8 mouse cellular contexts compared by ENCODE assay signal in genomic region chr6:30739177-30739747, GRCm38 (mm10). TPM values are rescaled to one million over a fixed set of nuclear protein-coding genes. Genes with fewer than 3 reads are reported as not detected.
DNase-seq lines count a peak whose midpoint lies in the region; ATAC-seq and TF ChIP-seq lines count a peak whose summit lies in the region.

No protein-coding gene starts in this region.

- peak; percentile 46 for DNase-seq in right cerebral cortex, adult 18-20 months
- no peak for DNase-seq in right cerebral cortex, postnatal 4 days
- DNase-seq in cerebellum, postnatal 25 days, result peak; percentile 46 to 65
- DNase-seq in heart, postnatal 36 days, result peak; percentile 20 to 25
- no peak for DNase-seq in layer of hippocampus, postnatal 25 days (ENCODE audit: extremely low spot score in 1 of 2, low spot score in 1 of 2)

- H3K9me3 ChIP-seq in limb, embryonic 12.5 days, result peaks cover 61% of the 10 kb centered on the region

- H3K27ac ChIP-seq in limb, embryonic 12.5 days, result peak overlapping the region; percentile 95
- H3K27ac ChIP-seq in olfactory bulb, adult 2 months (ENCODE audit: insufficient read depth, low read depth, low read length), result no peak overlapping the region

- ATAC-seq in limb, embryonic 12.5 days (ENCODE audit: insufficient number of reproducible peaks, insufficient read depth, low FRiP score, low TSS enrichment, low read depth), result no peak
- ATAC-seq in megakaryocyte-erythroid progenitor cell, adult 5-6 weeks (replicated peaks; ENCODE audit: low FRiP score, low TSS enrichment, poor library complexity, severe bottlenecking), result no peak

- WGBS in limb, embryonic 12.5 days, result 54% methylated on average over 10 of the region's 10 CpGs
- WGBS in olfactory bulb, adult 2 months, result 59% methylated on average over 10 of the region's 10 CpGs

- H3K27me3 ChIP-seq in limb, embryonic 12.5 days, result no peaks in the 10 kb centered on the region

- peak overlapping the region; percentile 60 for H3K4me3 ChIP-seq in limb, embryonic 12.5 days (replicated peaks)
- peak overlapping the region; percentile 35 for H3K4me3 ChIP-seq in olfactory bulb, adult 2 months (ENCODE audit: insufficient read depth, low read depth, low read length)

- H3K9ac ChIP-seq in limb, embryonic 12.5 days (replicated peaks), result peak overlapping the region; percentile 85

- peaks cover 54% of the 10 kb centered on the region for H3K36me3 ChIP-seq in limb, embryonic 12.5 days

- H3K4me1 ChIP-seq in limb, embryonic 12.5 days (replicated peaks), result peaks cover 11% of the 10 kb centered on the region; the same call in 1 of the 2 replicates
- no peaks in the 10 kb centered on the region; the same call in 1 of the 2 replicates for H3K4me1 ChIP-seq in olfactory bulb, adult 2 months (ENCODE audit: control insufficient read depth, insufficient read depth, low read length)

- TF ChIP-seq POLR2A in olfactory bulb, adult 2 months (IDR thresholded peaks at IDR 0.05; ENCODE audit: insufficient read depth, low read depth, low read length), result no peak

- H3K4me2 ChIP-seq in limb, embryonic 12.5 days, result peak overlapping the region; percentile 66

- intact Hi-C loops in heart, postnatal 36 days (cut with DNase I), result no loop called here

- TF ChIP-seq CTCF in olfactory bulb, adult 2 months (IDR thresholded peaks at IDR 0.05; ENCODE audit: insufficient read depth, low read depth, low read length), result no peak

RNA-seq across cellular contexts. Expression of gene Mest, which starts 15.9 kb away (rescaled TPM):
- total RNA-seq in heart, postnatal 36 days (2021), result 10 to 100 TPM; 12.0 to 15.5 TPM
- 1,412 and 1,630 TPM in 2 replicates for polyA plus RNA-seq in limb, embryonic 12.5 days (2016; fragmentation: Nextera tagmentation; extraction: Ambion mirVana)
- not detected in 2 replicates for polyA plus RNA-seq in olfactory bulb, adult 2 months (2012; ENCODE audit: insufficient read depth, insufficient read length, low replicate concordance, missing spikeins)
- total RNA-seq in layer of hippocampus, postnatal 25 days (2021), result 10 to 100 TPM; 49.8 to 50.2 TPM
- total RNA-seq in megakaryocyte-erythroid progenitor cell, adult 5-6 weeks (2014; fragmentation: Nextera tagmentation), result not detected in 2 replicates
- 0.94 TPM in 1 of 2 replicates, not detected in the other for total RNA-seq in megakaryocyte-erythroid progenitor cell, adult 5-6 weeks (2017)

RNA-seq across cellular contexts. Expression of gene Cep41, which starts 45.7 kb away (rescaled TPM):
- 1 to 10 TPM; 2.5 to 2.7 TPM for total RNA-seq in heart, postnatal 36 days (2021)
- polyA plus RNA-seq in limb, embryonic 12.5 days (2016; fragmentation: Nextera tagmentation; extraction: Ambion mirVana), result 51.1 and 53.5 TPM in 2 replicates
- polyA plus RNA-seq in olfactory bulb, adult 2 months (2012; ENCODE audit: insufficient read depth, insufficient read length, low replicate concordance, missing spikeins), result not detected in 2 replicates
- total RNA-seq in layer of hippocampus, postnatal 25 days (2021), result 1 to 10 TPM; 5.5 to 7.2 TPM
- total RNA-seq in megakaryocyte-erythroid progenitor cell, adult 5-6 weeks (2014; fragmentation: Nextera tagmentation), result 17.9 and 22.2 TPM in 2 replicates
- total RNA-seq in megakaryocyte-erythroid progenitor cell, adult 5-6 weeks (2017), result 11.7 and 12.0 TPM in 2 replicates

Comparison
In these comparisons a context has a peak if more than half of its experiments do, and no peak if none do; other contexts are left out.
1. DNase-seq: peak in right cerebral cortex, adult 18-20 months (single experiment), cerebellum, postnatal 25 days (2 of 2) and heart, postnatal 36 days (2 of 2); none in right cerebral cortex, postnatal 4 days (single experiment) and layer of hippocampus, postnatal 25 days (0 of 2).
2. RNA of gene Mest, which starts 15.9 kb away (total RNA-seq): 49.8 to 50.2 TPM in layer of hippocampus, postnatal 25 days and 12.0 to 15.5 TPM in heart, postnatal 36 days; 0.94 TPM in megakaryocyte-erythroid progenitor cell, adult 5-6 weeks; every median in the first group is over 4 times any median in the second.